Mouse (Mus musculus): ENCODE measurements around the gene Pum1.

Gene Pum1

GRCm38 (mm10) chr4:130715623-130716022, 52.5 kb downstream of the Pum1 start:
- no peak for DNase-seq (ENCODE audit: extremely low read depth, insufficient read length, low spot score)

DNA sequence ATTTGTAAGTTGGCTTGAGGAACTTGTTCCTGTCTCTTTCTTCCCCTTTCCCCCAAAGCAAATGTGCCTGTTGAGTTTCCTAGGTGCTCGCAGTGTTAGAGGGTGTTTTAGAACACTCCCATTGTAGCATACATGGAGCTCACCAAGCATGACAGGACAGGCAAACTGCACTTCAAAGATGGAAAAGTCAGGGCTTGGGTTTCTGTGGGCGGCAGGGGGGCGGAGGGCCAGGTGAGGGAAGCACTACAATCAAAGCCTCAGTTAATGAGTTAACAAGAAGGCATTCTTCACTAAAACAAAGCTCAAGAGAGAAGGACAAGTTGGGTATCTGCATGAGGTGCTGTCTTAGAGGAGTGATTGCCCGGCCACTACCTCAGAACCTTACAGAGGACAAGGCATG, 56.2 kb downstream of the Pum1 start:
- DNase-seq (ENCODE audit: extremely low read depth, insufficient read length, low spot score): no peak

DNA sequence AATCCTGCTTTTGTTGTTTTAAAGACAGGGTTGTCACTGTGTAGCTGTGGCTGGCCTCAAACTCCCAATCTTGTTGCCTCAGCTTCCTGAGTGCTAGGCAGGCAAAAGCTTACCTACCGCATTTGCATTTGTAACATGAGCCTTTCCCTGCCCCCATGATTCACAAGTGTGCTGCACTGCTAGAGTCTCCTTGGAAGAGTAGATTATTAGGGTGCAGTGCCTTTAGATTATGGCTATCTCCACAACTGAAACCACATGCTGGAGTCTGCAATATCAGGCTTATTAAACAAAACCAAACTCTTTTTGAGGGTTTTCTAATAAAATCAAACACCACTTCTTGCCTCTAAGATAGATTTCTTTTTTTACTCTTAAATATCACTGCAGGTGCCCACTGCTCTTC, 59.5 kb downstream of the Pum1 start:
- DNase-seq (ENCODE audit: extremely low read depth, insufficient read length, low spot score): no peak

- no peak for DNase-seq (ENCODE audit: extremely low read depth, insufficient read length, low spot score)
Observed at GRCm38 (mm10) chr4:130726118-130726517, 63.0 kb downstream of the Pum1 start.

- no peak for DNase-seq (ENCODE audit: extremely low read depth, insufficient read length, low spot score)
Observed at GRCm38 (mm10) chr4:130735957-130736356, 72.8 kb downstream of the Pum1 start.

- no peak for DNase-seq (ENCODE audit: extremely low read depth, insufficient read length, low spot score)
Observed at GRCm38 (mm10) chr4:130738527-130738926, 75.4 kb downstream of the Pum1 start.

DNA sequence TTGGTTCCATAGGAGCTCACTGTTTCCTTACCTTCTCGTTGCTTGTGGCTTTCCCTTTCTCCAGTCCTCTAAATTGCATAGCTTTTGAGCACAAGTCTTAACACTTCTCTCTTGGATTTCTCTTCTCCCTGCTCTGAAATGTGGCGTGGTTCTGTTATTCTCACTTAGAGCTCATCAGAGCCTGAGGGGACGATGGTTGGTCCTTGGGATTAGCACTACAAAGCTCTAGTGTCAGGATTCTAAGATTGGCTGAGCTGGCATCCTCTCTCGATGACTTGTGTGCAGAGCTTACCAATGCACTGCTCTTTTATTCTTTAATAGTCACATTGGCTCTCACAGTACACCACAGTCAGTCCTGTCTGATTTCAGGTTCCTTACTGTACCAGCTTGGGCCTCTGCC, 80.9 kb downstream of the Pum1 start:
- DNase-seq (ENCODE audit: extremely low read depth, insufficient read length, low spot score): no peak

GRCm38 (mm10) chr4:130745561-130746306, 82.6 kb downstream of the Pum1 start:
- no peak for DNase-seq (ENCODE audit: extremely low read depth, insufficient read length, low spot score)

DNA sequence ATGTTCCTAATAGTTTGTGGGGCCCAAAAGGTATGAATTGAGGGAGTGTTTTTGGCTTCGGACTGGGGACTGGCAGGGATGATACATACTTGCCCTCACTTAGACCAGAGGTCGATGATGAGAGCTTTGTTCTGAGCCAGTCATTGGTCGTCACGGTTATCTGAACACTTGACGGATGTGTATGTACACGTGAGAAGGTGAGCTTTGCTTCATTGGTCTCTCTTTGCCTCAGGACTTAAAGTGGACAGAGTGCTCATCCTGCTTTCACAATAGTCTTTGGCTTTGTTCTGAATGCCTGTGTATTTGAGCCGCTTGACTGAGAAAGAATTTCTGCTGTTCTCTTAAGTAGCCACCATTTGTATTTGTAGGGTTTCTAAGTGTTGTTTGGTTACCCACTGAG, 86.4 kb downstream of the Pum1 start:
- no peak for DNase-seq (ENCODE audit: extremely low read depth, insufficient read length, low spot score)

GRCm38 (mm10) chr4:130751966-130752365, 88.8 kb downstream of the Pum1 start:
- no peak for DNase-seq (ENCODE audit: extremely low read depth, insufficient read length, low spot score)

DNA sequence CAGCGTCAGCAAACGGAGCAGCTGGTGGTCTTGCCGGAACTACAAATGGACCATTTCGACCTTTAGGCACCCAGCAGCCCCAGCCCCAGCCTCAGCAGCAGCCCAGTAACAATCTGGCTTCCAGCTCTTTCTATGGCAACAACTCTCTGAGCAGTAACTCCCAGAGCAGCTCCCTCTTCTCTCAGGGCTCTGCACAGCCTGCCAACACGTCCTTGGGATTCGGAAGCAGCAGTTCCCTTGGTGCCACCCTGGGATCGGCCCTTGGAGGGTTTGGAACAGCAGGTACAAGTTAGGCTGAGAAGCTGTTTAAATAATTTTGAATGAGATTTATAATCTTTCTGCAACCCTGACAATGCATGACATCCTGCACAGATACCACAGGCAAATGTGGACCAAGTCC, 89.5 kb downstream of the Pum1 start:
- no peak for DNase-seq (ENCODE audit: extremely low read depth, insufficient read length, low spot score)

DNA sequence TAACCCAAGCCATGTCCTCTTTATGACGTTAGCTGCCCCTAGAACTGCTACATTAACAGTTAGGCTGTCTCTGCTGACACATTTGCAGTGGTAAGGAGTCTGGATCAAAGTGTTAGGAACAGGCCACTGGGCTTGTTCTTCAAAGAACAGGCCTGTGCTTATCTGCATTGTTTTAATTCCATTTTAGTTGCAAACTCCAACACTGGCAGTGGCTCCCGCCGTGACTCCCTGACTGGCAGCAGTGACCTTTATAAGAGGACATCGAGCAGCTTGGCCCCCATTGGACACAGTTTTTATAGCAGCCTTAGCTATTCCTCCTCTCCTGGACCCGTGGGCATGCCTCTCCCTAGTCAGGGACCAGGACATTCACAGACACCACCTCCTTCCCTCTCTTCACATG, 90.6 kb downstream of the Pum1 start:
- DNase-seq (ENCODE audit: extremely low read depth, insufficient read length, low spot score): no peak

DNA sequence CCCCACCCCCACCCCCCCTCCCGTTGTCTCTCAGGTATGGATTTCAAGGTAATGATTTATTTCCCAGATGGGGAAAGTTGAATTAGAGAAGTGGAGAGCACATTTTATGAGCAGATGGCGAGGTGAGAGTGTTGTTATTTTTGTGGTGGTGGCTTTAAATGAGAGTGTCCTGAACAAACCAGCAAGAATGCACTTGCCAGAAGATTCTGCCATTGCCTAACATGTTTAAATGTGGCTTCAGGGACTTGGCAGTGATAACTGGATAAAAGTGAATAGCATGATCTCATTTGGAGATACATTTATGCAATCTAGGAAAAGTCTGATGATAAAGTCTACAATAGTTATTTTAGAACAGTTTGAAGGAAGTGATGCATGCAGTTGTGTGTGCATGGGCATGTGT, 91.7 kb downstream of the Pum1 start:
- no peak for DNase-seq (ENCODE audit: extremely low read depth, insufficient read length, low spot score)

GRCm38 (mm10) chr4:130759875-130760274, 96.8 kb downstream of the Pum1 start:
- DNase-seq (ENCODE audit: extremely low read depth, insufficient read length, low spot score): no peak

DNA sequence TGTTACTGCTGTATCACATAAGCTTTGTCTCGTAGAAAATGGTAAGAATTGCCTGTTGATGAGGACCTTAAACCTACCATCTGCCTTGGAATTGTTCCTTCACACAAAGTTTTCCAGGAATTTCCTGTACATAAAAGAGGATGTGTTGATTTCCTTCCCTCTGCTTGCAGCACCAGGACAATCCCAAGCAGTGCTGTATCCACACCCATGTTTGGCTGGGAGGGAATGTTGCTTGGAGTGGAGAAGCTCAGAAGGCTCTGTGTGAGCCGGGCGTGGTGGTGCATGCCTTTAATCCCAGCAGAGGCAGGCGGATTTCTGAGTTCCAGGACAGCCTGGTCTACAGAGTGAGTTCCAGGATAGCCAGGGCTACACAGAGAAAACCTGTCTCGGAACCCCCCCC, 98.7 kb downstream of the Pum1 start:
- DNase-seq (ENCODE audit: extremely low read depth, insufficient read length, low spot score): no peak

GRCm38 (mm10) chr4:130765399-130766160, 102.5 kb downstream of the Pum1 start:
- DNase-seq (ENCODE audit: extremely low read depth, insufficient read length, low spot score): no peak

DNA sequence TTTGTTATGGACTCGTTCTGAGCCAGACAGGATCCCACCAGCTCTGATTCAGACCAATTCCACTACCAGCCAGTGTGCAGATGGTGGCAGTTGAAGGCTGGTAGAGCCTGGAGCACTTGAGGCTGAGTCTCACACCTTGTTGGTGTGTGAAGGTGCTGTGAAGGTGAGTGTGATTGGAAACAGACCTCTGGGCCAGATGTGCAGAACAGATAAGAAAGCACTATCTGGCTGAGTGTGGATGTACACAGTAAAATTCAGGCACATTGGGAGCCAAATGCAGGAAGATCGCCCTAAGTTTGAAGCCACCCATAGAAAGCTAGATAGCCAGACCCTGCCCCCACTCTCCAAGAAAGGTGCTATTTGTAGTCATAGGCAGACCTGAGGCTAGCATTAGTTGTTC, 103.3 kb downstream of the Pum1 start:
- DNase-seq (ENCODE audit: extremely low read depth, insufficient read length, low spot score): no peak

GRCm38 (mm10) chr4:130766926-130767325, 103.8 kb downstream of the Pum1 start:
- no peak for DNase-seq (ENCODE audit: extremely low read depth, insufficient read length, low spot score)

DNA sequence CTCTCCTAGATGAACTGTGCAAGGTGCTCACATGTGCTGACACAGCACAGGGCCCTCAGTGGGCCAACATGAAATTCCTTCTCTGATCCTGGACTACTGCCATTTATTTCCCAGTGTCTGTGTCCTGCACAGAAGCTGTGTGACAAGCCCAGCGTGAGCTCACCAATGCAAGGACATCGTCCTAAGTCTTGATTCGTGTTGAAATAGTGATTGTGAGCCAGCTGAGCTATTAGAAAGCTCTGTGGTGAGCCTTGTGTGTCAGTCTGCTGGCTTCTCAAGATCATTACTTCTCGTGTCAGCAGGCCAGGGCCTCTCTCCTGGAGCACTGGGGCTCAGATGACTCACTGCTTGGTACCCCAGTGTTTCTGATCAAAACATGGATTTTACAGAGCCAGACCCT, 110.8 kb downstream of the Pum1 start:
- DNase-seq (ENCODE audit: extremely low read depth, insufficient read length, low spot score): no peak

GRCm38 (mm10) chr4:130774822-130775221, 111.7 kb downstream of the Pum1 start:
- DNase-seq (ENCODE audit: extremely low read depth, insufficient read length, low spot score): no peak

DNA sequence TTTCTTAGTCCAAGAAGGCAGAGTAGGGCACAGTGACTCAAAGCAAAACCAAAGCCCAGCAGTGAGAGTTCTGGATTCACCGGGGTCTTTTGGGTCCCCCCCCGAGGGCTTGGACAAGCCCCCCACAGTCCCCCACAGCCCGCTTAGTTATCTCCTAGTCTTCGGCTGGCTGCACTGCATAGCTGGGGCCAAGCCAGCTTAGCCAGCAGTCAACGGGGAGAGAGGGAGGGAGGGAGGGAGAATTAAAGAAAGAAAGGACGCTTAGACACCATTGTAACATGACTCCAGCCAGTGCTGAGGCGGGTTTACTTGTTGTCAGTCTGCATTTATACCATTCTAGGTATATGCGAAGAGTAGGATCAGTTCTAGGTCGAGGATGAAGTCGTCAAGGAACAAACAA, 114.5 kb downstream of the Pum1 start:
- no peak for DNase-seq (ENCODE audit: extremely low read depth, insufficient read length, low spot score)

GRCm38 (mm10) chr4:130779037-130779436, 115.9 kb downstream of the Pum1 start:
- DNase-seq (ENCODE audit: extremely low read depth, insufficient read length, low spot score): no peak
